Mouse (Mus musculus) lung, postnatal 0 days (tissue): ENCODE measurements around the gene Atp1a4. TPM values are rescaled to one million over a fixed set of nuclear protein-coding genes. Genes with fewer than 3 reads are reported as not detected.

ENCODE experiments used
- ATAC-seq: fragments of 200-750 bp; cut with Nextera tagmentation; 2 replicates; pipeline ENCODE4 v1.8.0; 2017; ENCODE audit warnings: moderate library complexity
- DNase-seq: peaks from one replicate; pipeline ENCODE4 v3.0.0-alpha.2; 2016; ENCODE audit warnings: low spot score
- H3K27ac ChIP-seq: fragments of 300-500 bp; sonication (generic); 2 replicates; pipeline ENCODE4 v1.5.1; 2014; ENCODE audit warnings: antibody characterized with exemption, mild to moderate bottlenecking, low read length, mixed read lengths
- H3K27me3 ChIP-seq: fragments of 300-500 bp; sonication (generic); replicated peaks from 2 replicates; pipeline ENCODE4 v1.6.1; 2014; ENCODE audit warnings: low read length, mixed read lengths; ENCODE audit not compliant: insufficient read depth
- H3K36me3 ChIP-seq: fragments of 300-500 bp; sonication (generic); 2 replicates; pipeline ENCODE4 v1.6.1; 2014; ENCODE audit warnings: low read length, mixed read lengths; ENCODE audit not compliant: insufficient read depth
- H3K4me1 ChIP-seq: fragments of 300-500 bp; sonication (generic); 2 replicates; pipeline ENCODE4 v1.6.1; 2014; ENCODE audit warnings: antibody characterized with exemption, low read depth, low read length, mixed read lengths; ENCODE audit not compliant: insufficient read depth
- H3K4me2 ChIP-seq: fragments of 300-500 bp; sonication (generic); replicated peaks from 2 replicates; pipeline ENCODE4 v1.6.1; 2014; ENCODE audit warnings: low read depth, mild to moderate bottlenecking, low read length, moderate library complexity, mixed read lengths
- H3K4me3 ChIP-seq: fragments of 300-500 bp; sonication (generic); 2 replicates; pipeline ENCODE4 v1.5.1; 2014; ENCODE audit warnings: low read depth, low read length
- H3K9ac ChIP-seq: fragments of 300-500 bp; sonication (generic); replicated peaks from 2 replicates; pipeline ENCODE4 v1.6.1; 2014; ENCODE audit warnings: low read depth, mild to moderate bottlenecking
- H3K9me3 ChIP-seq: fragments of 300-500 bp; sonication (generic); 2 replicates; pipeline ENCODE4 v1.6.1; 2016; ENCODE audit warnings: low read length, mixed read lengths
- CTCF ChIP-seq: IDR thresholded peaks from 2 replicates; pipeline ENCODE4 v1.5.1; 2016; ENCODE audit warnings: antibody characterized with exemption, mild to moderate bottlenecking
- EP300 ChIP-seq: IDR thresholded peaks from 2 replicates; pipeline ENCODE4 v1.6.1; 2016; ENCODE audit warnings: antibody characterized with exemption, mild to moderate bottlenecking, control low read depth
- WGBS: fragments of 180-500 bp; shearing (Covaris S2); extraction: QIAGEN DNeasy Blood & Tissue Kit; methylation state at CpG from one replicate; pipeline ENCODE4 v1.1.7; 2014; 5-methylcytosine and 5-hydroxymethylcytosine counted together
- polyA plus RNA-seq: library from polyadenylated mRNA; unstranded; fragments of >200 nt; fragmentation: Nextera tagmentation; extraction: Ambion mirVana; gene quantifications from 2 replicates; pipeline ENCODE4 v1.2.1, GENCODE M21; 2015

Gene Atp1a4
- polyA plus RNA-seq, 1 experiment from 2014 or later = 0.04 TPM

DNA sequence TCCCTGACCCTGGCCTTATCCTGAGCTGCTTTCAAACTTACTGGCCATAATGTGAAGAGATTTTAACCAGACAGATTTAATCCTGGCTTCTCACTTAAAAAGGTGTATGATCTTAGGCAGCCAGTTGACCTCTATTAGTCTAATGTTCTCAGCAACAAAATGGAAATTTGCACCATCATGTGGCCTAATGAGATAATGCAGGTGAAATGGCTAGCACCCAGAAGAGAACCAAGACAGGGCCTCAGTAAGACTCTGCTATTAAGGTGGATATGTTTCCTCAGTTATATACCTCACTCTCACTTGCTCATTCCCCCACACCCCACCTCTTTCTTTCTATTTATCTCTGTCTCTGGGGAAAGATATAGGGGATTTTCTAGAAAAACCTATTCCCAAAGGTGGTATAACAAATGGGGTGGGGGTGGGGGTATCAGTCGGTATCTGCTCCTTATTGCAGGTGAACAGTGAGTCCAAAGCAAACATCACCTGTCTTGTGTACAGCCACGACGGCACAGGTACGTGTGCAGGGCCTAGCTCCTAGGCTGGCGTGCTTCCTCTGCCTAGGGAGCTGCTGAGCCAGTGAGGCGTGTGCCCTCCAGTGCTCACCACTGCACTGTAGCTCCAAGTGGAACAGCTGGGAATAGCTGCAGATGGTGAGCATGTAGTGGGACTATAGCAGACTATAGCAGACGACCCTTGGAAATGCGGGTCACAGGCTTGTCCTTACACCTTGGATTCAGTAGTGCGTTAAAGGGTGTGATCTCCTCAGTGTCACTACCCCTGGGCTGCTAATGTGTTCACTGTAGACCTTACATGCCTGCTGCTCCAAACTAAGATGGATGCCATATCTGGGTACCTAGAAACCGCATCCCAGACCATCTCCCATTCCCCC is 71.6 kb downstream of the Atp1a4 start:
- WGBS = 91% methylated on average over 10 of the region's 10 CpGs
- no peaks in the 10 kb centered on the region for H3K9me3 ChIP-seq
- no peak overlapping the region for H3K27ac ChIP-seq
- peaks cover 43% of the 10 kb centered on the region; the same call in 1 of the 2 replicates for H3K36me3 ChIP-seq
- no peak for DNase-seq
- no peaks in the 10 kb centered on the region for H3K4me1 ChIP-seq
- H3K4me2 ChIP-seq = no peak overlapping the region
- 0 out of 2 replicates have a peak, but pooled peaks have one; percentile 14 for ATAC-seq
- H3K4me3 ChIP-seq = no peak overlapping the region
- H3K27me3 ChIP-seq = no peaks in the 10 kb centered on the region
- no peak overlapping the region for H3K9ac ChIP-seq
- TF ChIP-seq EP300 = no peak
- peak; percentile 50 for TF ChIP-seq CTCF

GRCm38 (mm10) chr1:172183915-172184314 is 74.3 kb downstream of the Atp1a4 start:
- Histone ChIP-seq H3K36me3 (peaks cover 32% of the 10 kb centered on the region; the same call in 1 of the 2 replicates), H3K27ac (no peak overlapping the region), H3K9ac (no peak overlapping the region), H3K4me1 (no peaks in the 10 kb centered on the region), H3K9me3 (no peaks in the 10 kb centered on the region), H3K4me2 (no peak overlapping the region), H3K27me3 (no peaks in the 10 kb centered on the region), H3K4me3 (no peak overlapping the region)
- no peak for TF ChIP-seq CTCF
- TF ChIP-seq EP300 = no peak
- DNase-seq (no peak), ATAC-seq (no peak)

DNA sequence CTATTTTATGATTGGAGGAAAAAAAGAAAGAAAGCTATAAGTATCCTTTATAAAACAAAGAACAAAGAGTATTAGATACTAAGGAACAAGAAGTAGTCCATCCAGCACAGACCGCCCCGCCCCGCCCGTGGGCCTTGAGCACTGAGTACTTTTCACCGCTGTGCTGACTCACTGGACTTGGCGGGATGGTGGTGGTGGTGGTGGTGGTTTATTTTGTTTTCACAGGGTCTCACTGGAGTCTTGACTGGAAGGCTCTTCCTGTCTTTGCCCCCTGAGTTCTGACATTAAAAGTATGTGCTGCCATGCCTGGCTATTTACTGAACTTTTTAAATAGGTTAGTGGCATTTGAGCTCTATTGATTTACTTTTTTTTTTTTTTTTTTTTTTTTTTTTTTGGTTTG is 75.2 kb downstream of the Atp1a4 start:
- H3K27me3 ChIP-seq = no peaks in the 10 kb centered on the region
- no peak for DNase-seq
- no peak for ATAC-seq
- H3K4me1 ChIP-seq = no peaks in the 10 kb centered on the region
- H3K27ac ChIP-seq = no peak overlapping the region
- TF ChIP-seq CTCF = no peak
- no peaks in the 10 kb centered on the region for H3K9me3 ChIP-seq
- WGBS = 94% methylated on average over 6 of the region's 6 CpGs
- H3K4me3 ChIP-seq = no peak overlapping the region
- H3K9ac ChIP-seq = no peak overlapping the region
- H3K4me2 ChIP-seq = no peak overlapping the region
- peaks cover 26% of the 10 kb centered on the region; the same call in 1 of the 2 replicates for H3K36me3 ChIP-seq

GRCm38 (mm10) chr1:172181777-172182176 is 76.4 kb downstream of the Atp1a4 start:
- Histone ChIP-seq H3K4me1 (no peaks in the 10 kb centered on the region), H3K4me3 (no peak overlapping the region), H3K27ac (no peak overlapping the region), H3K36me3 (peaks cover 14% of the 10 kb centered on the region; the same call in 1 of the 2 replicates), H3K27me3 (no peaks in the 10 kb centered on the region), H3K9me3 (no peaks in the 10 kb centered on the region), H3K9ac (no peak overlapping the region), H3K4me2 (no peak overlapping the region)
- WGBS = 93% methylated on average over 3 of the region's 3 CpGs
- no peak for DNase-seq
- no peak for TF ChIP-seq EP300
- TF ChIP-seq CTCF = no peak
- no peak for ATAC-seq

GRCm38 (mm10) chr1:172180881-172181280 is 77.3 kb downstream of the Atp1a4 start:
- Histone ChIP-seq H3K4me3 (no peak overlapping the region), H3K4me2 (no peak overlapping the region), H3K27me3 (no peaks in the 10 kb centered on the region), H3K9ac (no peak overlapping the region), H3K9me3 (no peaks in the 10 kb centered on the region), H3K27ac (no peak overlapping the region), H3K36me3 (peaks cover 14% of the 10 kb centered on the region; the same call in 1 of the 2 replicates), H3K4me1 (no peaks in the 10 kb centered on the region)
- 39% methylated on average over 4 of the region's 4 CpGs for WGBS
- TF ChIP-seq EP300 = no peak
- no peak for TF ChIP-seq CTCF
- ATAC-seq (peak; percentile 74), DNase-seq (peak; percentile 81)

- H3K9me3 ChIP-seq = no peaks in the 10 kb centered on the region
- H3K27me3 ChIP-seq = no peaks in the 10 kb centered on the region
- peaks cover 19% of the 10 kb centered on the region for H3K36me3 ChIP-seq
- no peak overlapping the region for H3K4me2 ChIP-seq
- H3K9ac ChIP-seq = no peak overlapping the region
- H3K27ac ChIP-seq = no peak overlapping the region
- no peak for TF ChIP-seq EP300
- TF ChIP-seq CTCF = no peak
- DNase-seq = no peak
- H3K4me3 ChIP-seq = no peak overlapping the region
- 0 out of 2 replicates have a peak, but pooled peaks have one; percentile 23 for ATAC-seq
- H3K4me1 ChIP-seq = no peaks in the 10 kb centered on the region
- 57% methylated on average over 7 of the region's 7 CpGs for WGBS
These were observed 79.1 kb downstream of the Atp1a4 start for GRCm38 (mm10) chr1:172179102-172179501.
